Mouse (Mus musculus) skeletal muscle tissue, postnatal 0 days (tissue): ENCODE data around the gene Ap5z1. TPM values are rescaled to one million over a fixed set of nuclear protein-coding genes. Genes with fewer than 3 reads are reported as not detected.

Experiments used
- polyA plus RNA-seq: library from polyadenylated mRNA; unstranded; fragments of >200 nt; fragmentation: Nextera tagmentation; extraction: Ambion mirVana; gene quantifications from 2 replicates; pipeline ENCODE4 v1.2.1, GENCODE M21; 2015

Ap5z1 gene
- polyA plus RNA-seq, result 3.7 and 4.0 TPM in 2 replicates

GRCm38 (mm10) chr5:142463461-142464454, at the start of gene Ap5z1:
TSS of gene Ap5z1 (plus strand) at chr5:142463944.

Other genes with a start within 250 kb of the Ap5z1 start
- 4.2 and 6.0 TPM in 2 replicates for gene Foxk1, start 62.4 kb upstream of the Ap5z1 start, polyA plus RNA-seq
- 0.02 TPM in 1 of 2 replicates, not detected in the other for gene Papolb, start 66.1 kb downstream of the Ap5z1 start, polyA plus RNA-seq
- 2.5 and 2.6 TPM in 2 replicates for gene Radil, start 87.2 kb downstream of the Ap5z1 start, polyA plus RNA-seq
- 0.29 and 0.51 TPM in 2 replicates for gene Mmd2, start 144.9 kb downstream of the Ap5z1 start, polyA plus RNA-seq
- 23.8 and 26.6 TPM in 2 replicates for gene Wipi2, start 163.8 kb downstream of the Ap5z1 start, polyA plus RNA-seq
- gene Slc29a4, start 228.6 kb downstream of the Ap5z1 start, polyA plus RNA-seq, result 0.76 and 0.96 TPM in 2 replicates